Mouse (Mus musculus) liver, adult 2 months (tissue): ENCODE measurements around the gene Klf11. TPM values are rescaled to one million over a fixed set of nuclear protein-coding genes. Genes with fewer than 3 reads are reported as not detected.

Experiments
- DNase-seq: peaks from one replicate; pipeline ENCODE4 v3.0.0-alpha.2; 2011; ENCODE audit warnings: low read depth, low spot score; ENCODE audit errors: extremely low read depth
- H3K27ac ChIP-seq: fragments of 200-500 bp; replicated peaks from 2 replicates; pipeline ENCODE4 v1.5.1; 2012; ENCODE audit warnings: low read depth, mild to moderate bottlenecking, control low read depth, inconsistent platforms, low read length; ENCODE audit not compliant: insufficient read depth
- H3K27me3 ChIP-seq: fragments of 200-500 bp; 2 replicates; pipeline ENCODE4 v1.6.1; 2012; ENCODE audit warnings: mild to moderate bottlenecking, moderate library complexity, low read length, inconsistent platforms; ENCODE audit not compliant: control insufficient read depth, insufficient read depth
- H3K36me3 ChIP-seq: fragments of 200-500 bp; 2 replicates; pipeline ENCODE4 v1.6.1; 2012; ENCODE audit warnings: low read length, inconsistent platforms; ENCODE audit not compliant: control insufficient read depth, insufficient read depth
- H3K4me1 ChIP-seq: fragments of 200-500 bp; 2 replicates; pipeline ENCODE4 v1.6.1; 2011; ENCODE audit warnings: low read length; ENCODE audit not compliant: control insufficient read depth, insufficient read depth
- H3K4me3 ChIP-seq: fragments of 200-500 bp; 2 replicates; pipeline ENCODE4 v1.5.1; 2011; ENCODE audit warnings: low read depth, mild to moderate bottlenecking, control low read depth, low read length, moderate library complexity; ENCODE audit not compliant: insufficient read depth
- H3K79me2 ChIP-seq: fragments of 200-500 bp; 2 replicates; pipeline ENCODE4 v1.6.1; 2012; ENCODE audit warnings: inconsistent platforms, mild to moderate bottlenecking, low read length, moderate library complexity; ENCODE audit not compliant: control insufficient read depth, insufficient read depth
- H3K9ac ChIP-seq: fragments of 200-500 bp; 2 replicates; pipeline ENCODE4 v1.6.1; 2012; ENCODE audit warnings: low read depth, mild to moderate bottlenecking, control low read depth, inconsistent platforms, low read length
- CTCF ChIP-seq: fragments of 200-500 bp; IDR thresholded peaks from 2 replicates; pipeline ENCODE4 v1.5.1; 2011; ENCODE audit warnings: low read depth, low read length, control low read depth
- POLR2A ChIP-seq: fragments of 200-500 bp; IDR thresholded peaks from 2 replicates; pipeline ENCODE4 v1.6.1; 2011; ENCODE audit warnings: low read length, control low read depth; ENCODE audit not compliant: insufficient read depth; ENCODE audit errors: extremely low read depth
- WGBS: fragments of 180-500 bp; shearing (Covaris S2); methylation state at CpG from one replicate; pipeline ENCODE4 v1.1.7; 2018; 5-methylcytosine and 5-hydroxymethylcytosine counted together
- polyA plus RNA-seq: library from polyadenylated mRNA; depleted of rRNA; stranded (reverse); fragments of >200 nt; gene quantifications from 2 replicates; pipeline ENCODE4 v1.2.3, GENCODE M21; 2012
- total RNA-seq: library from RNA; depleted of rRNA; stranded (reverse); fragments of >200 nt; gene quantifications from 2 replicates; pipeline ENCODE4 v1.2.3, GENCODE M21; 2014

Gene Klf11
- total and polyA plus RNA-seq, 2 experiments, result 2.8 to 5.9 TPM

GRCm38 (mm10) chr12:24619436-24619835 lies 31.6 kb upstream of the Klf11 start:
- Histone ChIP-seq H3K27ac (no peak overlapping the region), H3K79me2 (no peaks in the 10 kb centered on the region), H3K4me3 (no peak overlapping the region), H3K9ac (no peak overlapping the region), H3K27me3 (no peaks in the 10 kb centered on the region), H3K4me1 (peaks cover 7% of the 10 kb centered on the region), H3K36me3 (no peaks in the 10 kb centered on the region)
- 80% methylated on average over 4 of the region's 4 CpGs for WGBS
- DNase-seq, result no peak
- TF ChIP-seq POLR2A (no peak), CTCF (no peak)

GRCm38 (mm10) chr12:24623486-24624251 lies 27.4 kb upstream of the Klf11 start:
- H3K4me3 ChIP-seq, result no peak overlapping the region
- DNase-seq, result no peak
- H3K9ac ChIP-seq, result no peak overlapping the region
- H3K4me1 ChIP-seq, result peaks cover 16% of the 10 kb centered on the region
- H3K27ac ChIP-seq, result no peak overlapping the region
- TF ChIP-seq CTCF, result no peak
- TF ChIP-seq POLR2A, result no peak
- H3K27me3 ChIP-seq, result no peaks in the 10 kb centered on the region
- H3K79me2 ChIP-seq, result no peaks in the 10 kb centered on the region
- H3K36me3 ChIP-seq, result no peaks in the 10 kb centered on the region
- WGBS, result 76% methylated on average over 12 of the region's 12 CpGs

- no peak for TF ChIP-seq CTCF
- TF ChIP-seq POLR2A, result no peak
- DNase-seq, result peak; percentile 99
- Histone ChIP-seq H3K9ac (no peak overlapping the region; the same call in 1 of the 2 replicates), H3K27me3 (no peaks in the 10 kb centered on the region), H3K79me2 (no peaks in the 10 kb centered on the region), H3K36me3 (no peaks in the 10 kb centered on the region), H3K4me1 (peaks cover 16% of the 10 kb centered on the region), H3K27ac (peak overlapping the region; percentile 87), H3K4me3 (no peak overlapping the region)
- WGBS, result 22% methylated on average over 5 of the region's 5 CpGs
Observed at GRCm38 (mm10) chr12:24626401-24626800, 24.7 kb upstream of the Klf11 start.

GRCm38 (mm10) chr12:24627215-24627614 lies 23.9 kb upstream of the Klf11 start:
- WGBS, result 16% methylated on average over 3 of the region's 3 CpGs
- H3K27me3 ChIP-seq, result no peaks in the 10 kb centered on the region
- H3K27ac ChIP-seq, result peak overlapping the region; percentile 87
- peaks cover 16% of the 10 kb centered on the region for H3K4me1 ChIP-seq
- no peaks in the 10 kb centered on the region for H3K36me3 ChIP-seq
- DNase-seq, result peak; percentile 99
- no peak overlapping the region for H3K4me3 ChIP-seq
- TF ChIP-seq POLR2A, result no peak
- TF ChIP-seq CTCF, result peak; percentile 22; the same call in 1 of the 2 replicates
- H3K9ac ChIP-seq, result peak overlapping the region; percentile 9
- H3K79me2 ChIP-seq, result no peaks in the 10 kb centered on the region

- DNase-seq, result peak; percentile 66
- TF ChIP-seq CTCF (0 out of 2 replicates have a peak, but pooled peaks have one; percentile 19), POLR2A (no peak)
- Histone ChIP-seq H3K4me3 (no peak overlapping the region), H3K4me1 (peaks cover 16% of the 10 kb centered on the region), H3K27me3 (no peaks in the 10 kb centered on the region), H3K79me2 (no peaks in the 10 kb centered on the region), H3K9ac (no peak overlapping the region), H3K27ac (no peak overlapping the region), H3K36me3 (no peaks in the 10 kb centered on the region)
- WGBS, result 77% methylated on average over 1 of the region's 1 CpGs
Observed at GRCm38 (mm10) chr12:24630220-24630619, 20.9 kb upstream of the Klf11 start.

- Histone ChIP-seq H3K9ac (no peak overlapping the region), H3K36me3 (no peaks in the 10 kb centered on the region), H3K27me3 (no peaks in the 10 kb centered on the region), H3K4me1 (peaks cover 6% of the 10 kb centered on the region), H3K27ac (no peak overlapping the region), H3K4me3 (no peak overlapping the region), H3K79me2 (no peaks in the 10 kb centered on the region)
- WGBS, result 69% methylated on average over 4 of the region's 4 CpGs
- no peak for DNase-seq
- TF ChIP-seq POLR2A (no peak), CTCF (no peak)
Observed at GRCm38 (mm10) chr12:24632404-24632803, 18.7 kb upstream of the Klf11 start.
